Mouse (Mus musculus): Measurements from ENCODE around the gene Sec14l1. TPM values are rescaled to one million over a fixed set of nuclear protein-coding genes. Genes with fewer than 3 reads are reported as not detected.
"Not testable (repeated sequence)": the region's sequence is repeated elsewhere in the genome, so short reads cannot be mapped to it uniquely, and the experiment has no call there.

Sec14l1 gene
- 18.0 and 20.4 TPM in 2 replicates for polyA plus RNA-seq (2015; fragmentation: Nextera tagmentation; extraction: Ambion mirVana)

DNA sequence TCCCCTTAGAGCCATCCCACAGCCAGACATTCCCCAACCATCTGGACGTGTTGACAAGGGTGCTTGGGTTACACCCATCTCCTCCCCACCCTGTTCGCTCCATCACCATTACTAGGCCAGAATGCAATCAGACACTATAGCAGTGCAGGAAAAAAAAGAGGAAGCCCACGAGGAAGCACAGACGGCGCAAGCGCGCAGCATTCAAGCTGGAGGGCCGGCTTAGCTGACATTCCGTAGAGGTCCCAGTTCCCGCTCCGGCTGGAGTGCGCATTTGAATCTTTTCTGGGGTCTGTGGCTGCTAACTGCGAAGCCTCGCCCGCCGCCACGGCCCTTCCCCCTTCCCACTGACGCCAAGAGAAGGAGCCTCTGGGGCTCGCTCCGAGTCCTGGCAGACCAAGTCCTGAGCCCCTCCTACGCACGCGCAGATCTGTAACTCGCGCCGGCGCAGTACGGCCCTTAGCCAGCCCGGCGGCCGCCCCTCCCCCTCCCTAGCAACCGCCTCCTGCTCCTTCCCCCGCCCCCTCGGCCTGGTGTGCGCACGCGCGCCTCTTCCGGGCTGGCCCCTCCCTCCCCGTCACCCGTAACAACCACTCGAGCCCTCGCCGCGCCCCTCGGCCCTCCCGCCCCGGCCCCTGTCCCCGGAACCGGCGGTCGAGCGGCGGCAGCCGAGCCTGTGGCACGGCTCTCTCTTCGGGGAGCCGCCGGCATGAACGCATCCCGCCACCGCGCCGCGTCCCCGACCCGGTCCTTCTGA is at the start of gene Sec14l1:
Sec14l1 (plus strand) TSS at position 577 of the 754 bp plus-strand sequence.
- ATAC-seq (ENCODE audit: insufficient read depth) = peak; percentile 95
- peak within 1 kb of the TSS; percentile 92 for H3K4me3 ChIP-seq (replicated peaks)
- peak within 1 kb of the TSS; percentile 100 for H3K27ac ChIP-seq (replicated peaks)
- under 1% methylated on average over 63 of the region's 67 CpGs for WGBS (ENCODE audit: insufficient replicate concordance)
- H3K4me2 ChIP-seq = peak within 1 kb of the TSS; percentile 90
- H3K4me1 ChIP-seq (replicated peaks) = peaks cover 74% of the 10 kb centered on the region
- peaks cover 20% of the 10 kb centered on the region for H3K36me3 ChIP-seq (replicated peaks)
- no peaks in the 10 kb centered on the region for H3K27me3 ChIP-seq
- no peaks in the 10 kb centered on the region; the same call in 1 of the 2 replicates for H3K9me3 ChIP-seq (replicated peaks)
- peak within 1 kb of the TSS; percentile 95 for H3K9ac ChIP-seq

DNA sequence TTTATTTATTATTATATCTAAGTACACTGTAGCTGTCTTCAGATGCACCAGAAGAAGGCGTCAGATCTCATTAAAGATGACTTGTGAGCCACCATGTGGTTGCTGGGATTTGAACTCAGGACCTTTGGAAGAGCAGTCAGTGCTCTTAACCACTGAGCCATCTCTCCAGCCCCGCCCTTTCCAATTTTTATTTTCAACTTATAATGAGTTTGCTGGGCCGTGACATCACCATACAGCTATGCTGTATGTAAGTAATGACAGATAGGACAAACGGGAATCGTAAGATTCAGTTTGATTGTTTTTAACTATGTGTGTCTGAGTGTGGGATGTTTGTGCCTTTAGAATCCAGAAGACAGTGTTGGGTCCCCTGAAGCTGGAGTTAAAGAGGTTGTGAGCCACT is 49.4 kb upstream of the Sec14l1 start:
- H3K27ac ChIP-seq (replicated peaks); H3K27me3 ChIP-seq; H3K9ac ChIP-seq; H3K9me3 ChIP-seq (replicated peaks); H3K4me2 ChIP-seq; ATAC-seq (ENCODE audit: insufficient read depth); H3K4me1 ChIP-seq (replicated peaks); H3K36me3 ChIP-seq (replicated peaks); H3K4me3 ChIP-seq (replicated peaks): not testable (repeated sequence)
- 55% methylated on average over 5 of the region's 5 CpGs for WGBS (ENCODE audit: insufficient replicate concordance)

DNA sequence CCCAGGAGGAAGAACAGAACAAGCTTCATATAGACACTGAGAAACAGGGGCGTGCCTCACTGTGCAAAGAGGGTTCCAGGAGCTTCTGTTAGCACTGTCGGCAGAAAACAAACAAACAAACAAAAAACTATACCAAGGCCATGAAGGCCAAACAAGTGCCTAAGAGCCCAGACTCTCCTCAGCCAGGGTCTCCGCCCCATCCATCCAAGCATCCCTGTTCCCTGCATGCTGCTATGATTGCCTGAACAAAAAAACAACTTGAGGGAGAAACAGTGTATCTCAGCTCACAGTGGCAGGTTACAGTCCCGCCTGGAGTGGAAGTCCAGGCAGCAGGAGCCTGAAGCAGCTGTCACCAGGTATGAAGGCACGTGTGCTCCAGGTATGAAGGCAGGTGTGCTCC is 48.2 kb upstream of the Sec14l1 start:
- ATAC-seq (ENCODE audit: insufficient read depth) = no peak
- Histone ChIP-seq H3K9me3 (replicated peaks) (no peaks in the 10 kb centered on the region), H3K4me2 (no peak overlapping the region), H3K9ac (no peak overlapping the region), H3K27me3 (peaks cover 19% of the 10 kb centered on the region), H3K4me1 (replicated peaks) (no peaks in the 10 kb centered on the region), H3K4me3 (replicated peaks) (no peak overlapping the region), H3K27ac (replicated peaks) (no peak overlapping the region), H3K36me3 (replicated peaks) (no peaks in the 10 kb centered on the region)
- 65% methylated on average over 5 of the region's 5 CpGs for WGBS (ENCODE audit: insufficient replicate concordance)

DNA sequence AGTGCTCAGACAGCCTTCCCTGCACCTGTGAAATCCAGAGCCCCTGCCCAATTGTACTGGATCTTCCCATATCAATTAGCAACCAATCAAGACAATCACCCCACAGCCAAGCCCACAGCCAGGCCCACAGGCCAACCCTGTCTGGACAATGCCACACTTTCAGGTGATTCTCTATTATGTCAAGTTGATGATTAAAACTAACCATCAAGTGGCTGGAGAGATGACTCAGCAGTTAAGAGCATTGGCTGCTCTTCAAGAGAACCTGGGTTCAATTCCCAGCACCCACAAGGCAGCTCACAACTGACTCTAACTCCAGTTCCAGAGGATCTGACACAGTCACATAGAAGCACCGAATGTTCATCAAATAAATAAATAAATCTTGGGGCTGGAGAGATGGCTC is 46.6 kb upstream of the Sec14l1 start:
- no peak overlapping the region for H3K27ac ChIP-seq (replicated peaks)
- H3K36me3 ChIP-seq (replicated peaks) = no peaks in the 10 kb centered on the region
- H3K9me3 ChIP-seq (replicated peaks) = no peaks in the 10 kb centered on the region
- H3K4me3 ChIP-seq (replicated peaks) = no peak overlapping the region
- peaks cover 22% of the 10 kb centered on the region for H3K27me3 ChIP-seq
- H3K9ac ChIP-seq = no peak overlapping the region
- no peak overlapping the region for H3K4me2 ChIP-seq
- ATAC-seq (ENCODE audit: insufficient read depth) = no peak
- no peaks in the 10 kb centered on the region for H3K4me1 ChIP-seq (replicated peaks)
- 69% methylated on average over 1 of the region's 1 CpGs for WGBS (ENCODE audit: insufficient replicate concordance)

DNA sequence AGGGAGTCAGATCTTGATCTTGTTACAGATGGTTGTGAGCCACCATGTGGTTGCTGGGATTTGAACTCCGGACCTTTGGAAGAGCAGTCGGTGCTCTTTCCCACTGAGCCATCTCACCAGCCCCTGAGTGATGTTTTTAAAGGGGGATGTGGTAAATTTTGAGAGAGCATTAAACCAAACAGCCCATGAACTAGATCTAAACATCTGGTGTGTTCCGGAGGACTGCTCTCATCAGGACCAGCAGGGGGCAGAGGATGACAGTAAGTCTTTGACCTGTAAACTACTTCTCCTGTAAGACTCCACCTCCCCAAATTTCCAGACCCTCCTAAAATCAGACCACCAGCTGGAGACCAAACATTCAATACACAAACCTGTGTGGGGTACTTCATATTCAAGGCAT is 45.9 kb upstream of the Sec14l1 start:
- 67% methylated on average over 3 of the region's 3 CpGs for WGBS (ENCODE audit: insufficient replicate concordance)
- no peak overlapping the region for H3K9ac ChIP-seq
- H3K9me3 ChIP-seq (replicated peaks) = no peaks in the 10 kb centered on the region
- no peaks in the 10 kb centered on the region for H3K36me3 ChIP-seq (replicated peaks)
- H3K4me3 ChIP-seq (replicated peaks) = no peak overlapping the region
- H3K27me3 ChIP-seq = peaks cover 19% of the 10 kb centered on the region
- no peak overlapping the region for H3K27ac ChIP-seq (replicated peaks)
- no peak overlapping the region for H3K4me2 ChIP-seq
- ATAC-seq (ENCODE audit: insufficient read depth) = no peak
- no peaks in the 10 kb centered on the region for H3K4me1 ChIP-seq (replicated peaks)

DNA sequence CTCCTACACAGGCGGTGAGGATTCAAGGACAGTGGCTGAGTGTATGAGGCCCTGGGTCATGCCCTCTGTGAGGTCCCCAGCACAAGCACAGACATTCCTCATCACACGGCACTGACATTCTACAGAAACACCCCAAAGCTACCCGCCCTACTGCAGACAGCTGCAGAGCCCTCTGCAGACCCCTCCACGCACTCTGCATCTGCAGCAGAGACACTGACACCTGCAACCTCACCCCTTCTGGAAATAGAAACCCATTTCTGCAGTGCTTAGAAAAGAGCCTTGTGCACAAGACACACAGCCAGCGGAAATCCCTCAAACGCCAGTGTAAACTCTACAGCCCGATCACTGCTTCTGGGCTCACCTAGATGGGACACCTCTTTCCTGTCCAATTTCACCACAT is 44.3 kb upstream of the Sec14l1 start:
- Histone ChIP-seq H3K27me3 (peaks cover 16% of the 10 kb centered on the region), H3K36me3 (replicated peaks) (no peaks in the 10 kb centered on the region), H3K27ac (replicated peaks) (no peak overlapping the region), H3K4me3 (replicated peaks) (no peak overlapping the region), H3K9ac (no peak overlapping the region), H3K9me3 (replicated peaks) (no peaks in the 10 kb centered on the region), H3K4me1 (replicated peaks) (peaks cover 1% of the 10 kb centered on the region; the same call in 1 of the 2 replicates), H3K4me2 (no peak overlapping the region)
- WGBS (ENCODE audit: insufficient replicate concordance) = 65% methylated on average over 7 of the region's 7 CpGs
- no peak for ATAC-seq (ENCODE audit: insufficient read depth)

DNA sequence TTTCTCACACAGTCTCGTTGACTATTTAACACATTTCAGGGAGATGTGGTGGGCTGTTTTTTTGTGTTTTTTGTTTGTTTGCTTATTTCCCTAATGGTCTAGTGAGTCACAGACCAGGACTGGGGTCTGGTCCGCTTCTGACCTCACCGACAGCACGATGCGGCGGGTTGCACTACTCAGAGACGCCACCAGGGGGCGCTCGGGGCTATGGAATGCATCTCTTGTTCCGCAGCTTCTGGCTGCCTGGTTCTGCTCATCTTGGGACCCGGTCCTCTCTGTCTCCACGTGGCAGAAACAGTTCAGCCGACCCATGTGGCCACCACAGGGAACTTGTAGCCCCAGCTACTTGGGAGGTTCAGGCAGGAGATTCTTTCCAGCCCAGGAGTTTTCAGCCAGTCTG is 42.8 kb upstream of the Sec14l1 start:
- no peak overlapping the region for H3K27ac ChIP-seq (replicated peaks)
- no peaks in the 10 kb centered on the region for H3K36me3 ChIP-seq (replicated peaks)
- H3K4me3 ChIP-seq (replicated peaks) = no peak overlapping the region
- H3K9ac ChIP-seq = no peak overlapping the region
- no peak for ATAC-seq (ENCODE audit: insufficient read depth)
- 2% methylated on average over 13 of the region's 13 CpGs for WGBS (ENCODE audit: insufficient replicate concordance)
- no peaks in the 10 kb centered on the region for H3K9me3 ChIP-seq (replicated peaks)
- no peak overlapping the region for H3K4me2 ChIP-seq
- H3K4me1 ChIP-seq (replicated peaks) = peaks cover 13% of the 10 kb centered on the region
- H3K27me3 ChIP-seq = peaks cover 16% of the 10 kb centered on the region

DNA sequence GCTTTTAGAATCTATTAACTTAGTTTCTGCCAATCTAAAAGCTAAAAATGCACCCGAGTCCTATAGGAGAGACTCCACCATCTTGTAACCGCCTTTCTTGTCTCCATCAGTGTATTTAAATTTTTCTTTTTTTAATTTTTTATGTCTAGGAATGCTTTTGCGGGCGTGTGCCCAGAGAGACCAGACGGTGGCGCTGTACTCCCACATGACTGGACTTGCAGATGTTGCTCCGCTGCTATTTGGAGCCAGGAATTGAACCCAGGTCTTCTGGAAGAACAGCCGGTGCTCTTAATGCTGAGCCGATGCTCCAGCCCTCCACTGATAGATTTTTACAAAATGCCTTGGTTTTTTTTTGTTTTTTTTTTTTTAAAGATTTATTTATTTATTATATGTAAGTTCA is 41.5 kb upstream of the Sec14l1 start:
- no peaks in the 10 kb centered on the region for H3K9me3 ChIP-seq (replicated peaks)
- 75% methylated on average over 9 of the region's 9 CpGs for WGBS (ENCODE audit: insufficient replicate concordance)
- no peak for ATAC-seq (ENCODE audit: insufficient read depth)
- peaks cover 16% of the 10 kb centered on the region for H3K27me3 ChIP-seq
- peaks cover 8% of the 10 kb centered on the region for H3K36me3 ChIP-seq (replicated peaks)
- H3K27ac ChIP-seq (replicated peaks) = no peak overlapping the region
- H3K9ac ChIP-seq = no peak overlapping the region
- H3K4me1 ChIP-seq (replicated peaks) = peaks cover 26% of the 10 kb centered on the region
- no peak overlapping the region for H3K4me3 ChIP-seq (replicated peaks)
- no peak overlapping the region for H3K4me2 ChIP-seq

DNA sequence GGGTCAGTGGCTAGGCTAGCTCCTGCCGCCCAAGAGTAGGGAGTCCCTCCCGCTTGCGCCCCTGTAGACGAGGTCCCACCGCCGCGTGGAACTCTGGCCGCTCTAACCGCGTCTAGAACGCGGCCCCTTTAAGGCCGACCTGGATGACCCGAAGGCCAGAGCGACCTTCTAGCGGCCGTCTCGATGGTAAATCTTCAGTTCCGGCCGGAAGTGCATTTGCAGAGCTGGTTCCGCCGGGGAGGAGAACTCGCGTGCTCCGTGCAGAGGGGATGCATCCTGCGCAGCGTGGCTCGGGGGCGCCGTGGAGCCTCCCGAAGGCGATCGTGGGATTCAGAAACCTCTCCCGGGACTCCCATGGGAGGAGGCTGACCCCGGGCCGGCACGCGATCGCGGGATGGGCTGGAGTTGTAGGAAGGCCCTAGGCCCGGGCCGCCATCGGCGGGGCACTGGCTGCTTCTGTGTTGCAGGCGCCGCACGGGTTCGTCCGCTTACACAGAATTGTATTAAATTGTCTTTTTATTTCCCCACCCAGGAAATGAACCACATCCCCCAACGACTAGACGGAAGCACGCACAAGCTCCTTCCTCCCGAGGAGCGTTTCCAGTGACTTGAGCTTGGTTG is 38.3 kb upstream of the Sec14l1 start:
- Histone ChIP-seq H3K4me3 (replicated peaks) (peak overlapping the region; percentile 91), H3K4me2 (peak overlapping the region; percentile 88), H3K9ac (peak overlapping the region; percentile 75), H3K36me3 (replicated peaks) (peaks cover 34% of the 10 kb centered on the region), H3K27ac (replicated peaks) (peak overlapping the region; percentile 62), H3K4me1 (replicated peaks) (peaks cover 57% of the 10 kb centered on the region), H3K9me3 (replicated peaks) (no peaks in the 10 kb centered on the region), H3K27me3 (peaks cover 4% of the 10 kb centered on the region)
- ATAC-seq (ENCODE audit: insufficient read depth) = peak; percentile 57
- under 1% methylated on average over 54 of the region's 54 CpGs for WGBS (ENCODE audit: insufficient replicate concordance)

DNA sequence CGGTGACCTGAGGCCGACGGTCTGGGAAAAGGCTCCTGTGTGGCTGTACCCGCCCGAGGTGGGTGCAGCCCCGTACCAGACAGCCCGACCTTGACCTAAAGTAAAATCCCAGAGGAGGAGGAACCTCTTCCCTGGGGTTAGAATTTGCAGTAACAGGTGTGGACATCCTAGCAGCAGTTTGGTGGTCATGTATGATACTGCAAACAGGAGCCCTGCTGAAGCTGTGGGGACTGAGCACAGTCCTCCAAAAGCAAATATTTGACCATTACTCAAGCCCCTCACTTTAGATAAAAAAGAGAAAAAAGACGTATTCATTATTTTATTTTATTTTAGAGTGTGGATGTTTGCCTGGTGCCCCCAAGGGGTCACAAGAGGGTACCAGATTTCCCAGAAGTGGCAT is 37.7 kb upstream of the Sec14l1 start:
- ATAC-seq (ENCODE audit: insufficient read depth) = no peak
- Histone ChIP-seq H3K9ac (peak overlapping the region; percentile 75), H3K9me3 (replicated peaks) (no peaks in the 10 kb centered on the region), H3K4me3 (replicated peaks) (peak overlapping the region; percentile 91), H3K4me2 (peak overlapping the region; percentile 88), H3K36me3 (replicated peaks) (peaks cover 34% of the 10 kb centered on the region), H3K4me1 (replicated peaks) (peaks cover 62% of the 10 kb centered on the region), H3K27ac (replicated peaks) (peak overlapping the region; percentile 62), H3K27me3 (no peaks in the 10 kb centered on the region)
- 2% methylated on average over 8 of the region's 8 CpGs for WGBS (ENCODE audit: insufficient replicate concordance)

DNA sequence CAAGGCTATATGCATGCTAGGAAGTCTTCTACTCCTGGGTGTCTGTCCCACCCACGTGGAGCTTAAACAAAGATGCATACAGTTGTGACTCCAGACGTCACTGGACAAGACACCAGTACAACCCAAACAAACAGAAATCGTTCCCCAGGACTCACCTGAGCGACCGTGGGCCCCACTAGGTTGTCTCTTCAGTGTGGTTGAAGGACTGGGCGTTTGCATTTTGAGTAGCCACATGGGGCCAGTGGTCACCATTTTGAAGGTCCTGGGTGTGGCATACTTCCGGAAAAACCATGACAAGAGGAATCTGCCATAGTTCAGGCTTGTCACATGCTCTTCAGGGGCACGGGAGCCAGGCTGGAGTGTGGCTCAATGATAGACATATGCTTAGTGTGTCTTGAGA is 37.1 kb upstream of the Sec14l1 start:
- Histone ChIP-seq H3K27ac (replicated peaks) (peak overlapping the region; percentile 62; the same call in 1 of the 2 replicates), H3K9me3 (replicated peaks) (no peaks in the 10 kb centered on the region), H3K4me3 (replicated peaks) (peak overlapping the region; percentile 91), H3K9ac (peak overlapping the region; percentile 75; the same call in 1 of the 2 replicates), H3K4me1 (replicated peaks) (peaks cover 69% of the 10 kb centered on the region), H3K4me2 (peak overlapping the region; percentile 88), H3K27me3 (no peaks in the 10 kb centered on the region), H3K36me3 (replicated peaks) (peaks cover 34% of the 10 kb centered on the region)
- 62% methylated on average over 8 of the region's 8 CpGs for WGBS (ENCODE audit: insufficient replicate concordance)
- ATAC-seq (ENCODE audit: insufficient read depth) = no peak
